Mouse (Mus musculus) spleen, postnatal 0 days (tissue): Measurements from ENCODE around the gene Prr14. TPM values are rescaled to one million over a fixed set of nuclear protein-coding genes. Genes with fewer than 3 reads are reported as not detected.

ENCODE experiments used
- polyA plus RNA-seq: library from polyadenylated mRNA; unstranded; fragments of >200 nt; fragmentation: Nextera tagmentation; extraction: Ambion mirVana; gene quantifications from 2 replicates; pipeline ENCODE4 v1.2.1, GENCODE M21; 2015

Prr14 gene
- polyA plus RNA-seq: 27.6 and 29.6 TPM in 2 replicates

DNA sequence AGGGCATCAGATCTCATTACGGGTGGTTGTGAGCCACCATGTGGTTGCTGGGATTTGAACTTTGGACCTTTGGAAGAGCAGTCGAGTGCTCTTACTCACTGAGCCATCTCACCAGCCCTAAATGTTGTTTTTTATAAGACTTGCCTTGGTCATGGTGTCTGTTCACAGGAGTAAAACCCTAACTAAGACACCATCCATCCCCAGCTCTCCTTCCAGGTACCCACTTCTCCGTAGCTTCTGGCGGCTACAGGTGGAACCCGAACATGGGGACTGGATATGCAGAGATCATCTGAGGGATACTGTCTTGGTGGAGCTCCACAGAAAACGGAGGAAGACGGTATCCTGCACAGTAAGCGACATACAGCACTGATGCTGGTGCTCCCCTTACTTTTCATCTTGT lies at the start of gene Prr14:
TSS of gene Prr14 (plus strand) at position 301 of the 400 bp plus-strand sequence.

DNA sequence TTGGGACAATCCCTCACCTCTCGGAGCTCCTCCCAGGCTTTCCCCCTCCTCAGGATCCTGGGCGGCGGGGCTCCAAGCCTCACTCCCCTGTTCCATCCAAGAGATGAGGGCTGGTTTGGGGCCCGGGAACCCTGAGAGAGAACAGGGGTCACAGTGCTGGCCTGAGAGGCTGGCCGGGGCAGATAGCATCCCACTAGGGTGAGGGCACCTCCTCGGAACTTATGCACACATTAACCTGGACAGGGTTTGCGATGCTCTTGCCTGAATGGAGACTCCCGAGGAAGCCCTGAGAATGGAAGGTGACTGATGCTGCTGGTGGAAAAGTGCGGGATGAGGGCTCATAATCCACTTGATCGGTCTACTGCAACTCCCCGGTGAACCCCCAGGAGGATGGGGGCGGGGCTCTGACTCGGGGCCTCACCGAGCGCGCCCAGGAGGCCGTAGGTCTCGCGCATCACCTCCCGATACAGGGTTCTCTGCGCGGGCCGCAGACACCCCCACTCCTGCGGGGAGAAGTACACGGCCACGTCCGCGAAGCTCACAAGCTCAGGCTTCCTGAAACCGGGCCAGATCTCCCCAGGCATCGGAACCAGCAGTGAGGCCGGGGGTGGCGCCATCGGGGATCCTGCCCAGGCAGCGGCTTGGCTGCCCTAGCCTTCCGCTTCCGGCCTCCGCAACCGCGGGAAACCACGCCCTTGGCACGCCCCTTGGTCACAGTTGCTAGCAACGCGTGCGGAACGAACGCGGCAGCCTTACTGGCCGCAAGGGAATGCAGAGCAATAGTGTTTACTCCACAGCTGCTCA lies 37.8 kb upstream of the Prr14 start, which contains the start of gene Zfp688:
TSS of gene Zfp688 (minus strand) at position 681 of the 804 bp plus-strand sequence.

DNA sequence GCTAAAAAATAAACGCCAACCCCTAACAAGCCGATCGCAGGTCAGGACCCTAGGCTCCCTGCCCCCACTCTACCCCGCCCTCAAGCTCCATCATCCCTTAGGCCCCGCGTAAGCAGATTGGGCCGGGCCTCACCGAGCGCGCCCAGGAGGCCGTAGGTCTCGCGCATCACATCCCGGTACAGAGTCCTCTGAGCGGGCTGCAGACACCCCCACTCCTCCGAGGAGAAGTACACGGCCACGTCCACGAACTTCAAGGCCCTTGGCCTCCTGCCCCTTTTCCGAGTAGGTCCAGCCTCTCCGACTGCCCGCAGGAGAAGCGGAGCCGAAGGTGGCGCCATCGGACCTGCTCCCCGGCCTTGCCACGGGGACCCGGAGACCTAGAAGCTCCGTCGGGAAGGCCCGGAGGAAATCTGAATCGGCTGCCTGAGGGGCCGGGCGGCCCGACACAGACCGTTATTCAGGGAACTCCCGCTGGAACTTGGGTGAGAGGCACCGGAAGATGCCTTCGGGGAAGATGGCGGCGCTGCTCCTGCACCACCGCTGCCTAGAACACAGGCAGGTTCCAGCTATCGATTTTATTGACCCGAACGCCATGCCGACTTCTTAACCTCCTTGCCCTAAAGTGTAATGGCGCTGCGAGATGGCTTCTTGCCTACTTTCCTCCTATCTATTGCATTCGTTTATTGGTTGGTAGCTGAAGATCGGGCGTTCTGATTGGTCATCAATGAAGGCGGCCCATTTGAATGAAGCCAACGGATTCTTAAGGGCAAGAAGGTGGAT lies 10.7 kb upstream of the Prr14 start, which contains the start of gene Zfp689:
TSS of gene Zfp689 (minus strand) at position 638 of the 780 bp plus-strand sequence.

DNA sequence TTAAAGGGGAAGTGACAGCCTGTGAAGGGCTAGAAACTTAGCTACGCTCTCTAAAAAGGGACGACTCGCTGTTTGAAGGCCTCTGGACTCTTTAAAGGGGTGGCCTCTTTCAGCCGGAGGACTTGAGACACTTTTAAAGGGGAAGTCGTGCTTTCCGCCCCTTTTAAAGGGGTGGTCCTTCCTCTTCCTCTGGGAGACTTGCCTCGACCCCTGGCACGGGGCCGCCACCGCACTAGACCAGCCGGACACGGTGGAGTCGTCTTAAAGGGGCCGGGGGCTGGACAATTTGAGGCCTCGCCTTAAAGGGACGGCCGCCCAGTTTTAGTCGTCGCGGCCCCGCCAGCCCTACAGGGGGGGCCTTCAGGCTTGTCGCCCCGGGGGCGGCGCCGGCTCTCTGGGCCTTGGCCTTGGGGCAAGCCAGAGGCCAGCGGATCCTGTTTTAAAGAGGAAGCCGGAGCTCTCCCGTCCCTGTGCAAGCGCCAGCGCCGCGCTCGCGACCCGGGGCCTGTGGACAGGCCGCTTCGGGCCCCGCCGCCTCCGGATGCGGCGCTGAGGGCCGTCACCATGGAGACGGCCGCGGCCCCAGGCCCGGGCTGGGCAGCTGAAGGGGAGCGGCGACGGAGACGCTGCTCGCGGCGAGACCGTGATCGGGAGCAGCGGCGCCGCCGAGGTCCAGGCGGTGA lies 19.4 kb downstream of the Prr14 start, which contains the start of gene Fbrs:
TSS of gene Fbrs (plus strand) at position 565 of the 683 bp plus-strand sequence.

DNA sequence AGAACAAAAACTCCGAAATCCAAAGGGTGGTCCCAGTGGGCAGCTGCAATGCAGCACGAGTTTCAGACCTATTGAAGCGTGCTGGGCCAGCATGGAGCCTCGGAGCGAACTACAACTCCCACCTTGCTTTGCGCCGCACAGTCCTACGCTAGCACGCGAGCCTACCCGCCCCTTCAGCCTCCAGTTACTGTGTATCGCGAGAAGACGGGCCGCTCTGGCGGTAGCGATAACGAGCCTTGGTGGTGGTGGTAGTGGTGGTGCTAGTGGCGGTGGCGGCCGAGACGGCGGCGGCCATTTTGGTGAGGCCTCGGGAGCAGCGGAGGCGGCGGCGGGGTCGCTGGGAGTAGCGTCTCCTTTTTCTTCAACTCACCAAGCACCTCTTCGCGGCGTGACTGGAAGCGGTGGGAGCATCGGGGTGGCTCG lies 52.4 kb downstream of the Prr14 start, which contains the start of gene Srcap:
TSS of gene Srcap (plus strand) at position 176 of the 423 bp plus-strand sequence.

DNA sequence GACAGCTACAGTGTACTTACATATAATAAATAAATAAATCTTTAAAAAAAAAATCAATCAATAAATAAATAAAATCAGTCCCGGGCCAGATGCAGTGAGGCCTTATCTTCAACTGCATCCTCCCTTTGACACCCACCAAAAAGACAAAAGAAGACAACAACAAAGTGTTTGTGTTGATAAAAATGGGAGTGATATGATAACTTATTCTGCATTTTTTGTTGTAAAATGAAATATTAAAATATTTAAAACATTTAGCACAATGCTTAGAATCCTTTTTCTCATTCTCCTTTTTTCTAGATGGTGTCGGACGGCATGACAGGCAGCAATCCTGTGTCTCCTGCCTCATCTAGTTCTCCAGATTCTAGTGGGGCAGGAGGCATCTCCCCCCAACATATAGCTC lies 59.9 kb downstream of the Prr14 start, which contains the start of gene Gm42715:
TSS of gene Gm42715 (plus strand) at position 301 of the 400 bp plus-strand sequence.

Other genes starting within 250 kb of the Prr14 start
- gene Zfp553, start 226.6 kb upstream of the Prr14 start, polyA plus RNA-seq: 10.2 and 11.5 TPM in 2 replicates
- gene Sept1, start 226.5 kb upstream of the Prr14 start, polyA plus RNA-seq: 44.4 and 49.3 TPM in 2 replicates
- gene Zfp771, start 215.3 kb upstream of the Prr14 start, polyA plus RNA-seq: 21.4 and 23.5 TPM in 2 replicates
- 87.9 and 90.1 TPM in 2 replicates for gene Dctpp1, start 198.9 kb upstream of the Prr14 start, polyA plus RNA-seq
- gene Sephs2, start 185.6 kb upstream of the Prr14 start, polyA plus RNA-seq: 77.6 and 80.8 TPM in 2 replicates
- 10.0 and 13.4 TPM in 2 replicates for gene Itgal, start 163.4 kb upstream of the Prr14 start, polyA plus RNA-seq
- 3.2 and 4.1 TPM in 2 replicates for gene Zfp768, start 114.0 kb upstream of the Prr14 start, polyA plus RNA-seq
- 2.5 TPM in 2 replicates for gene Zfp747, start 83.6 kb upstream of the Prr14 start, polyA plus RNA-seq
- 1.3 and 1.8 TPM in 2 replicates for gene 9130019O22Rik, start 72.4 kb upstream of the Prr14 start, polyA plus RNA-seq
- gene E430018J23Rik, start 66.0 kb upstream of the Prr14 start, polyA plus RNA-seq: 1.7 and 1.9 TPM in 2 replicates
- gene Zfp764, start 52.8 kb upstream of the Prr14 start, polyA plus RNA-seq: 1.7 and 2.2 TPM in 2 replicates
- gene Zfp688, start 37.5 kb upstream of the Prr14 start, polyA plus RNA-seq: 17.4 and 22.2 TPM in 2 replicates
- 2.5 and 3.2 TPM in 2 replicates for gene Zfp689, start 10.5 kb upstream of the Prr14 start, polyA plus RNA-seq
- 8.0 and 13.0 TPM in 2 replicates for gene Fbrs, start 19.6 kb downstream of the Prr14 start, polyA plus RNA-seq
- gene Srcap, start 52.4 kb downstream of the Prr14 start, polyA plus RNA-seq: 16.1 and 18.0 TPM in 2 replicates
- 9.1 and 10.1 TPM in 2 replicates for gene Gm42715, start 60.0 kb downstream of the Prr14 start, polyA plus RNA-seq
- 4.8 and 7.5 TPM in 2 replicates for gene Tmem265, start 101.8 kb downstream of the Prr14 start, polyA plus RNA-seq
- gene Phkg2, start 113.7 kb downstream of the Prr14 start, polyA plus RNA-seq: 30.1 and 30.9 TPM in 2 replicates
- gene Ccdc189, start 129.0 kb downstream of the Prr14 start, polyA plus RNA-seq: 7.6 and 9.4 TPM in 2 replicates
- 22.3 and 22.4 TPM in 2 replicates for gene Rnf40, start 129.2 kb downstream of the Prr14 start, polyA plus RNA-seq
- gene Zfp629, start 156.2 kb downstream of the Prr14 start, polyA plus RNA-seq: 1.7 and 2.2 TPM in 2 replicates
- 27.9 and 29.8 TPM in 2 replicates for gene Bcl7c, start 249.3 kb downstream of the Prr14 start, polyA plus RNA-seq